Mouse (Mus musculus) midbrain, embryonic 16.5 days (tissue): ENCODE results near the gene Boc. TPM values are rescaled to one million over a fixed set of nuclear protein-coding genes. Genes with fewer than 3 reads are reported as not detected.

ENCODE experiments used
- ATAC-seq: fragments of 200-750 bp; cut with Nextera tagmentation; 2 replicates; pipeline ENCODE4 v1.8.0; 2017; ENCODE audit warnings: moderate TSS enrichment
- H3K27ac ChIP-seq: fragments of 300-500 bp; sonication (generic); 2 replicates; pipeline ENCODE4 v1.5.1; 2014; ENCODE audit warnings: mild to moderate bottlenecking, low read length, mixed read lengths
- H3K27me3 ChIP-seq: fragments of 300-500 bp; sonication (generic); 2 replicates; pipeline ENCODE4 v1.6.1; 2014; ENCODE audit warnings: low read depth, low read length, mixed read lengths; ENCODE audit not compliant: control insufficient read depth, insufficient read depth
- H3K36me3 ChIP-seq: fragments of 300-500 bp; sonication (generic); 2 replicates; pipeline ENCODE4 v1.6.1; 2014; ENCODE audit warnings: mild to moderate bottlenecking, low read length, moderate library complexity, mixed read lengths; ENCODE audit not compliant: control insufficient read depth, insufficient read depth
- H3K4me1 ChIP-seq: fragments of 300-500 bp; sonication (generic); 2 replicates; pipeline ENCODE4 v1.6.1; 2014; ENCODE audit warnings: mild to moderate bottlenecking, low read length, mixed read lengths; ENCODE audit not compliant: control insufficient read depth, insufficient read depth
- H3K4me2 ChIP-seq: fragments of 300-500 bp; sonication (generic); 2 replicates; pipeline ENCODE4 v1.6.1; 2014; ENCODE audit warnings: mild to moderate bottlenecking, low read length, mixed read lengths
- H3K4me3 ChIP-seq: fragments of 300-500 bp; sonication (generic); 2 replicates; pipeline ENCODE4 v1.5.1; 2014; ENCODE audit warnings: low read depth, mild to moderate bottlenecking, low read length, moderate library complexity, mixed read lengths
- H3K9ac ChIP-seq: fragments of 300-500 bp; sonication (generic); 2 replicates; pipeline ENCODE4 v1.6.1; 2014; ENCODE audit warnings: low read depth, low read length, mixed read lengths
- H3K9me3 ChIP-seq: fragments of 300-500 bp; sonication (generic); replicated peaks from 2 replicates; pipeline ENCODE4 v1.6.1; 2014; ENCODE audit warnings: mild to moderate bottlenecking, low read length, mixed read lengths; ENCODE audit not compliant: control insufficient read depth, poor library complexity, severe bottlenecking
- WGBS: fragments of 180-500 bp; shearing (Covaris S2); extraction: QIAGEN DNeasy Blood & Tissue Kit; methylation state at CpG from one replicate; pipeline ENCODE4 v1.1.7; 2014; 5-methylcytosine and 5-hydroxymethylcytosine counted together
- polyA plus RNA-seq: library from polyadenylated mRNA; unstranded; fragments of >200 nt; fragmentation: Nextera tagmentation; extraction: Ambion mirVana; gene quantifications from 2 replicates; pipeline ENCODE4 v1.2.1, GENCODE M21; 2015

The Boc gene
- polyA plus RNA-seq, 1 experiment from 2014 or later = 10.5 TPM

- Histone ChIP-seq H3K4me3 (no peak overlapping the region), H3K9me3 (no peaks in the 10 kb centered on the region), H3K27me3 (no peaks in the 10 kb centered on the region), H3K27ac (0 out of 2 replicates have a peak overlapping the region, but pooled peaks have one; percentile 34), H3K4me2 (no peak overlapping the region), H3K4me1 (peaks cover 47% of the 10 kb centered on the region), H3K36me3 (no peaks in the 10 kb centered on the region), H3K9ac (no peak overlapping the region)
- 81% methylated on average over 6 of the region's 6 CpGs for WGBS
- no peak for ATAC-seq
Measured at GRCm38 (mm10) chr16:44549381-44549780, 9.3 kb downstream of the Boc start.

GRCm38 (mm10) chr16:44547976-44548375 lies 10.7 kb downstream of the Boc start:
- Histone ChIP-seq H3K4me2 (no peak overlapping the region), H3K9me3 (no peaks in the 10 kb centered on the region), H3K4me1 (peaks cover 52% of the 10 kb centered on the region), H3K9ac (no peak overlapping the region), H3K27ac (no peak overlapping the region), H3K27me3 (no peaks in the 10 kb centered on the region), H3K4me3 (no peak overlapping the region), H3K36me3 (no peaks in the 10 kb centered on the region)
- WGBS = 70% methylated on average over 1 of the region's 1 CpGs
- ATAC-seq = no peak

- H3K4me3 ChIP-seq = no peak overlapping the region
- no peak overlapping the region for H3K4me2 ChIP-seq
- H3K4me1 ChIP-seq = peaks cover 54% of the 10 kb centered on the region
- no peaks in the 10 kb centered on the region for H3K36me3 ChIP-seq
- no peak for ATAC-seq
- WGBS = 56% methylated on average over 8 of the region's 8 CpGs
- H3K27me3 ChIP-seq = no peaks in the 10 kb centered on the region
- H3K27ac ChIP-seq = no peak overlapping the region
- H3K9ac ChIP-seq = no peak overlapping the region
- no peaks in the 10 kb centered on the region for H3K9me3 ChIP-seq
Measured at GRCm38 (mm10) chr16:44546831-44547230, 11.9 kb downstream of the Boc start.

GRCm38 (mm10) chr16:44545939-44546338 lies 12.8 kb downstream of the Boc start:
- no peaks in the 10 kb centered on the region for H3K36me3 ChIP-seq
- ATAC-seq = no peak
- no peak overlapping the region for H3K4me2 ChIP-seq
- H3K4me3 ChIP-seq = no peak overlapping the region
- no peaks in the 10 kb centered on the region for H3K9me3 ChIP-seq
- no peaks in the 10 kb centered on the region for H3K27me3 ChIP-seq
- WGBS = 70% methylated on average over 2 of the region's 2 CpGs
- H3K4me1 ChIP-seq = peaks cover 51% of the 10 kb centered on the region
- H3K27ac ChIP-seq = no peak overlapping the region
- no peak overlapping the region for H3K9ac ChIP-seq

- Histone ChIP-seq H3K27ac (peak overlapping the region; percentile 53), H3K4me3 (no peak overlapping the region), H3K27me3 (no peaks in the 10 kb centered on the region), H3K36me3 (no peaks in the 10 kb centered on the region), H3K4me2 (peak overlapping the region; percentile 17; the same call in 1 of the 2 replicates), H3K4me1 (peaks cover 45% of the 10 kb centered on the region), H3K9ac (0 out of 2 replicates have a peak overlapping the region, but pooled peaks have one; percentile 30), H3K9me3 (no peaks in the 10 kb centered on the region)
- no peak; the same call in 1 of the 2 replicates for ATAC-seq
- 20% methylated on average over 7 of the region's 7 CpGs for WGBS
Measured at GRCm38 (mm10) chr16:44545153-44545552, 13.5 kb downstream of the Boc start.

GRCm38 (mm10) chr16:44543098-44543497 lies 15.6 kb downstream of the Boc start:
- Histone ChIP-seq H3K4me3 (no peak overlapping the region), H3K9ac (no peak overlapping the region), H3K4me1 (peaks cover 46% of the 10 kb centered on the region), H3K27me3 (no peaks in the 10 kb centered on the region), H3K9me3 (no peaks in the 10 kb centered on the region), H3K4me2 (no peak overlapping the region), H3K27ac (0 out of 2 replicates have a peak overlapping the region, but pooled peaks have one; percentile 3), H3K36me3 (no peaks in the 10 kb centered on the region)
- 37% methylated on average over 3 of the region's 3 CpGs for WGBS
- 0 out of 2 replicates have a peak, but pooled peaks have one; percentile 26 for ATAC-seq

- Histone ChIP-seq H3K4me2 (no peak overlapping the region), H3K4me1 (peaks cover 46% of the 10 kb centered on the region), H3K9me3 (no peaks in the 10 kb centered on the region), H3K9ac (no peak overlapping the region), H3K4me3 (no peak overlapping the region), H3K27ac (peak overlapping the region; percentile 3; the same call in 1 of the 2 replicates), H3K27me3 (no peaks in the 10 kb centered on the region), H3K36me3 (no peaks in the 10 kb centered on the region)
- ATAC-seq = no peak
- 43% methylated on average over 3 of the region's 3 CpGs for WGBS
Measured at GRCm38 (mm10) chr16:44542029-44542690, 16.5 kb downstream of the Boc start.

- no peak overlapping the region for H3K27ac ChIP-seq
Measured at GRCm38 (mm10) chr16:44539611-44540010, 19.1 kb downstream of the Boc start.

More at GRCm38 (mm10) chr16:44539611-44540010, 19.1 kb downstream of the Boc start:
- Histone ChIP-seq H3K36me3 (no peaks in the 10 kb centered on the region), H3K4me3 (no peak overlapping the region), H3K27me3 (no peaks in the 10 kb centered on the region), H3K9me3 (no peaks in the 10 kb centered on the region), H3K4me2 (no peak overlapping the region), H3K4me1 (peaks cover 33% of the 10 kb centered on the region), H3K9ac (no peak overlapping the region)
- ATAC-seq = no peak
- WGBS = 64% methylated on average over 8 of the region's 8 CpGs
